Mouse (Mus musculus) frontal cortex, postnatal 14 days (tissue): ENCODE measurements around the gene Gtf3c1.
A peak's percentile ranks its signal among the peaks of the same experiment; 100 is the strongest.

Experiments
- DNase-seq, 2 experiments: peaks; one replicate each; pipeline ENCODE4 v3.0.0; 2022; ENCODE audit warnings: low spot score in 2 of 2

Gene Gtf3c1

GRCm38 (mm10) chr7:125707186-125707585, 394 bp downstream of the Gtf3c1 start:
- no peak for DNase-seq

- DNase-seq = no peak
These were observed 4.8 kb downstream of the Gtf3c1 start for GRCm38 (mm10) chr7:125702791-125703190.

GRCm38 (mm10) chr7:125694056-125694455, 13.5 kb downstream of the Gtf3c1 start:
- DNase-seq = peak in 1 of 2 experiments; percentile 27

- DNase-seq = peak in 1 of 2 experiments; percentile 28
These were observed 17.1 kb downstream of the Gtf3c1 start for GRCm38 (mm10) chr7:125690516-125690915.

- DNase-seq = no peak
These were observed 27.6 kb downstream of the Gtf3c1 start for GRCm38 (mm10) chr7:125679936-125680335.

- no peak for DNase-seq
These were observed 28.8 kb downstream of the Gtf3c1 start for GRCm38 (mm10) chr7:125678756-125679155.

GRCm38 (mm10) chr7:125674916-125675315, 32.7 kb downstream of the Gtf3c1 start:
- DNase-seq = peak in 1 of 2 experiments; percentile 32

- DNase-seq = no peak
These were observed 36.2 kb downstream of the Gtf3c1 start for GRCm38 (mm10) chr7:125671396-125671795.

- no peak for DNase-seq
These were observed 36.7 kb downstream of the Gtf3c1 start for GRCm38 (mm10) chr7:125670865-125671264.

GRCm38 (mm10) chr7:125663654-125664053, 43.9 kb downstream of the Gtf3c1 start:
- DNase-seq = no peak

GRCm38 (mm10) chr7:125657511-125657910, 50.1 kb downstream of the Gtf3c1 start:
- no peak for DNase-seq

- no peak for DNase-seq
These were observed 58.6 kb downstream of the Gtf3c1 start for GRCm38 (mm10) chr7:125649013-125649412.

- no peak for DNase-seq
These were observed 62.2 kb downstream of the Gtf3c1 start for GRCm38 (mm10) chr7:125645413-125645812.

- no peak for DNase-seq
These were observed 63.7 kb downstream of the Gtf3c1 start for GRCm38 (mm10) chr7:125643880-125644279.

- peak; percentile 43 to 61 for DNase-seq
These were observed 68.7 kb downstream of the Gtf3c1 start for GRCm38 (mm10) chr7:125638870-125639386.

- DNase-seq = no peak
These were observed 69.2 kb downstream of the Gtf3c1 start for GRCm38 (mm10) chr7:125638376-125638775.

GRCm38 (mm10) chr7:125637220-125638140, 70.1 kb downstream of the Gtf3c1 start:
- DNase-seq = no peak

- no peak for DNase-seq
These were observed 76.6 kb downstream of the Gtf3c1 start for GRCm38 (mm10) chr7:125630989-125631388.

GRCm38 (mm10) chr7:125630317-125630716, 77.3 kb downstream of the Gtf3c1 start:
- no peak for DNase-seq

GRCm38 (mm10) chr7:125625829-125626228, 81.8 kb downstream of the Gtf3c1 start:
- no peak for DNase-seq

GRCm38 (mm10) chr7:125625219-125625618, 82.4 kb downstream of the Gtf3c1 start:
- no peak for DNase-seq

- no peak for DNase-seq
These were observed 84.6 kb downstream of the Gtf3c1 start for GRCm38 (mm10) chr7:125622741-125623685.
